Mouse (Mus musculus) midbrain, embryonic 11.5 days (tissue): ENCODE results near the gene Dennd1a. TPM values are rescaled to one million over a fixed set of nuclear protein-coding genes. Genes with fewer than 3 reads are reported as not detected.

Source experiments
- ATAC-seq: fragments of 200-750 bp; cut with Nextera tagmentation; 2 replicates; pipeline ENCODE4 v1.8.0; 2017; ENCODE audit warnings: moderate TSS enrichment, moderate library complexity; ENCODE audit not compliant: low FRiP score
- DNase-seq: peaks from one replicate; pipeline ENCODE4 v3.0.0; 2015; ENCODE audit warnings: low spot score; ENCODE audit errors: missing footprints
- H3K27ac ChIP-seq: fragments of 300-500 bp; sonication (generic); 2 replicates; pipeline ENCODE4 v1.5.1; 2014; ENCODE audit warnings: low read depth, low read length
- H3K27me3 ChIP-seq: fragments of 300-500 bp; sonication (generic); 2 replicates; pipeline ENCODE4 v1.6.1; 2014; ENCODE audit warnings: mild to moderate bottlenecking, low read length, moderate library complexity, mixed read lengths; ENCODE audit not compliant: control insufficient read depth, insufficient read depth
- H3K36me3 ChIP-seq: fragments of 300-500 bp; sonication (generic); 2 replicates; pipeline ENCODE4 v1.6.1; 2014; ENCODE audit warnings: mild to moderate bottlenecking, low read length, moderate library complexity, mixed read lengths; ENCODE audit not compliant: control insufficient read depth, insufficient read depth
- H3K4me1 ChIP-seq: fragments of 300-500 bp; sonication (generic); 2 replicates; pipeline ENCODE4 v1.6.1; 2014; ENCODE audit warnings: low read length; ENCODE audit not compliant: control insufficient read depth, insufficient read depth
- H3K4me2 ChIP-seq: fragments of 300-500 bp; sonication (generic); 2 replicates; pipeline ENCODE4 v1.6.1; 2014; ENCODE audit warnings: mild to moderate bottlenecking, moderate library complexity
- H3K4me3 ChIP-seq: fragments of 300-500 bp; sonication (generic); 2 replicates; pipeline ENCODE4 v1.5.1; 2014; ENCODE audit warnings: low read depth, low read length
- H3K9ac ChIP-seq: fragments of 300-500 bp; sonication (generic); 2 replicates; pipeline ENCODE4 v1.6.1; 2014; ENCODE audit warnings: low read length
- H3K9me3 ChIP-seq: fragments of 300-500 bp; sonication (generic); 2 replicates; pipeline ENCODE4 v1.6.1; 2016; ENCODE audit warnings: low read length; ENCODE audit not compliant: control insufficient read depth
- WGBS: fragments of 180-500 bp; shearing (Covaris S2); extraction: QIAGEN DNeasy Blood & Tissue Kit; methylation state at CpG from one replicate; pipeline ENCODE4 v1.1.7; 2014; 5-methylcytosine and 5-hydroxymethylcytosine counted together
- polyA plus RNA-seq: library from polyadenylated mRNA; unstranded; fragments of >200 nt; fragmentation: Nextera tagmentation; extraction: Ambion mirVana; gene quantifications from 2 replicates; pipeline ENCODE4 v1.2.1, GENCODE M21; 2014

Dennd1a gene
- polyA plus RNA-seq, 1 experiment from 2014 or later: 8.8 TPM

GRCm38 (mm10) chr2:38191601-38192000 is 95.6 kb downstream of the Dennd1a start:
- Histone ChIP-seq H3K4me2 (no peak overlapping the region), H3K4me1 (no peaks in the 10 kb centered on the region), H3K27me3 (peaks cover under 1% of the 10 kb centered on the region; the same call in 1 of the 2 replicates), H3K9me3 (no peaks in the 10 kb centered on the region), H3K9ac (no peak overlapping the region), H3K36me3 (no peaks in the 10 kb centered on the region), H3K4me3 (no peak overlapping the region), H3K27ac (no peak overlapping the region)
- ATAC-seq (no peak), DNase-seq (no peak)

DNA sequence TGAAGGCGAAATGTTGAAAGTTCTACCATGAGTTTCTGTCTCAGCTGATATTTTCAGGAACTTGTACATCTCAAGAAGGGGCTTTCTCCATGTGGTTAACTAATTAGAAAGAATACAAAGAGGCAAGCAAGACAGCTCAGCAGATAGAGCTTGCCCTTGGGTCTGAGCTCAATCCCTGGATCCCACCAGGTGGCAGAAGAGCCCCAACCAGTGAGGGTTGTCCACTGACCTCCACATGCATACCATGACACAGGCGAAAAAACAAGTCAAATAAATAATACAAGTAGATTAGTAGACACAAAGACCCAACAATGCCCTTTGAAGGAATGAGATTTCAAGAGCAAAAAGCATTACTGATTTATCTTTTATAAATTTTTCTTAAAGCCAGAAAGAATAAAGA is 100.8 kb downstream of the Dennd1a start:
- WGBS: 72% methylated on average over 2 of the region's 2 CpGs
- ATAC-seq: no peak

GRCm38 (mm10) chr2:38184977-38185376 is 102.2 kb downstream of the Dennd1a start:
- H3K4me1 ChIP-seq: peaks cover 3% of the 10 kb centered on the region; the same call in 1 of the 2 replicates
- H3K27ac ChIP-seq: no peak overlapping the region
- H3K9me3 ChIP-seq: no peaks in the 10 kb centered on the region
- no peak overlapping the region for H3K9ac ChIP-seq
- H3K4me3 ChIP-seq: no peak overlapping the region
- no peaks in the 10 kb centered on the region for H3K27me3 ChIP-seq
- DNase-seq (peak; percentile 75), ATAC-seq (no peak)
- no peak overlapping the region for H3K4me2 ChIP-seq
- 87% methylated on average over 3 of the region's 3 CpGs for WGBS
- no peaks in the 10 kb centered on the region for H3K36me3 ChIP-seq

More for the DNA sequence above, 100.8 kb downstream of the Dennd1a start:
- Histone ChIP-seq H3K4me2 (no peak overlapping the region), H3K9ac (no peak overlapping the region), H3K27me3 (no peaks in the 10 kb centered on the region), H3K4me1 (peaks cover 3% of the 10 kb centered on the region; the same call in 1 of the 2 replicates), H3K27ac (no peak overlapping the region), H3K9me3 (no peaks in the 10 kb centered on the region), H3K4me3 (no peak overlapping the region), H3K36me3 (no peaks in the 10 kb centered on the region)
- no peak for DNase-seq

- Histone ChIP-seq H3K36me3 (no peaks in the 10 kb centered on the region), H3K27me3 (no peaks in the 10 kb centered on the region), H3K4me1 (peaks cover 3% of the 10 kb centered on the region; the same call in 1 of the 2 replicates), H3K4me2 (no peak overlapping the region), H3K4me3 (no peak overlapping the region), H3K27ac (no peak overlapping the region), H3K9me3 (no peaks in the 10 kb centered on the region), H3K9ac (no peak overlapping the region)
- 86% methylated on average over 1 of the region's 1 CpGs for WGBS
- DNase-seq (peak; percentile 83), ATAC-seq (no peak)
Measured at GRCm38 (mm10) chr2:38183881-38184280, 103.3 kb downstream of the Dennd1a start.

GRCm38 (mm10) chr2:38182283-38182682 is 104.9 kb downstream of the Dennd1a start:
- H3K27me3 ChIP-seq: no peaks in the 10 kb centered on the region
- no peak overlapping the region for H3K4me2 ChIP-seq
- H3K9ac ChIP-seq: no peak overlapping the region
- H3K4me1 ChIP-seq: peaks cover 3% of the 10 kb centered on the region; the same call in 1 of the 2 replicates
- no peaks in the 10 kb centered on the region for H3K36me3 ChIP-seq
- WGBS: 14% methylated on average over 1 of the region's 1 CpGs
- no peak overlapping the region for H3K27ac ChIP-seq
- DNase-seq (peak; percentile 73), ATAC-seq (0 out of 2 replicates have a peak, but pooled peaks have one; percentile 58)
- H3K4me3 ChIP-seq: no peak overlapping the region
- no peaks in the 10 kb centered on the region for H3K9me3 ChIP-seq

DNA sequence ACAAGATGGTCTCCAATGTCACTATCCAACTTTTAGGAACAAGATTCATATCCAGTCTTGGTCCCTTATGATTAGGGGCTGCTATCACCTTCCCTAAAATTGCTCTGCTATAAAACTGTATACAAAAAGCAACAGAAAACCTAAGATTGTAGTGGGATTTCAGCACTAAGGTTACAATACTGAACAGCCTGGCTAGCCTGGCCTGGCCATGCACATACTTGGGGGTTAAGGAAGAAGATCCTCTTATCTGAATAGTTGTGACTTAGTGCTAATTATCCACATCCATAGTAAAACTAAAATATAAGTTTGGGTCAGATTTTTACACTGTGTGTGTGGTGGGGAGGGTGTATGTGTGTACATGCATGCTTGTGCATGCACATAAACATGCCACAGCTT is 109.6 kb downstream of the Dennd1a start:
- Histone ChIP-seq H3K4me3 (no peak overlapping the region), H3K27ac (no peak overlapping the region), H3K9me3 (no peaks in the 10 kb centered on the region), H3K4me1 (peaks cover 3% of the 10 kb centered on the region; the same call in 1 of the 2 replicates), H3K9ac (no peak overlapping the region), H3K4me2 (no peak overlapping the region), H3K36me3 (no peaks in the 10 kb centered on the region), H3K27me3 (no peaks in the 10 kb centered on the region)
- ATAC-seq (no peak), DNase-seq (peak; percentile 78)

GRCm38 (mm10) chr2:38176870-38177582 is 110.2 kb downstream of the Dennd1a start:
- H3K4me1 ChIP-seq: no peaks in the 10 kb centered on the region
- no peak overlapping the region for H3K4me2 ChIP-seq
- H3K4me3 ChIP-seq: no peak overlapping the region
- H3K9ac ChIP-seq: no peak overlapping the region
- H3K9me3 ChIP-seq: no peaks in the 10 kb centered on the region
- 88% methylated on average over 4 of the region's 4 CpGs for WGBS
- no peaks in the 10 kb centered on the region for H3K27me3 ChIP-seq
- ATAC-seq: no peak
- peak; percentile 71 for DNase-seq
- no peaks in the 10 kb centered on the region for H3K36me3 ChIP-seq
- H3K27ac ChIP-seq: no peak overlapping the region

DNA sequence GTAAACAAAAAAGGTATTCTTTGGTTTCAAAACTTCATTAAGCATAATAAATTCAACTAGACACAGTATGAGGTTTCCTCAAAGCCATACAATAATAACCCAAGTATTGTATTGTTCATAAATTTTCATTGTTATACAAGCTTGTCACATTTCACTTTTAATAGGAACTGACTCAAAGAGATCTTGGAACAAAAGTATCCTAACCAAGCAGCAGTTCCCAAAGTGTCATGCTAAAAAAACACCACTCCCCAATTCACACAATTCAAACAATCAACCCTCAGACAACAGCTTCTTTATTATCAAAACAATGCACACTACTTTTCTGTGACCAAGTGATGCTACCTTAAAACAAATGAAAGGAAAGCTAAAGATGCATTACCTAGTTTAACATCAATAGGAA is 111.9 kb downstream of the Dennd1a start:
- ATAC-seq (no peak), DNase-seq (peak; percentile 69)
- H3K4me3 ChIP-seq: no peak overlapping the region
- H3K27me3 ChIP-seq: no peaks in the 10 kb centered on the region
- H3K4me2 ChIP-seq: no peak overlapping the region
- no peak overlapping the region for H3K9ac ChIP-seq
- H3K27ac ChIP-seq: no peak overlapping the region
- H3K9me3 ChIP-seq: no peaks in the 10 kb centered on the region
- no peaks in the 10 kb centered on the region for H3K36me3 ChIP-seq
- H3K4me1 ChIP-seq: no peaks in the 10 kb centered on the region

- H3K4me1 ChIP-seq: no peaks in the 10 kb centered on the region; the same call in 1 of the 2 replicates
- H3K4me2 ChIP-seq: no peak overlapping the region
- no peak for ATAC-seq
- 89% methylated on average over 3 of the region's 3 CpGs for WGBS
- peaks cover 8% of the 10 kb centered on the region for H3K27me3 ChIP-seq
- no peak for DNase-seq
- H3K27ac ChIP-seq: no peak overlapping the region
- no peak overlapping the region for H3K4me3 ChIP-seq
- H3K9me3 ChIP-seq: no peaks in the 10 kb centered on the region
- no peak overlapping the region for H3K9ac ChIP-seq
- H3K36me3 ChIP-seq: no peaks in the 10 kb centered on the region
Measured at GRCm38 (mm10) chr2:38168606-38169005, 118.6 kb downstream of the Dennd1a start.
